Mouse (Mus musculus) heart, postnatal 0 days (tissue): Measurements from ENCODE around the gene Gm28043.

Source experiments
- CTCF ChIP-seq: IDR thresholded peaks from 2 replicates; pipeline ENCODE4 v1.5.1; 2016; ENCODE audit warnings: antibody characterized with exemption, control low read depth, low read depth
- EP300 ChIP-seq: IDR thresholded peaks from 2 replicates; pipeline ENCODE4 v1.6.1; 2016; ENCODE audit warnings: antibody characterized with exemption, low read depth

GRCm38 (mm10) chr17:29658249-29658648 lies 43.6 kb downstream of the Gm28043 start:
- TF ChIP-seq EP300: no peak
- no peak for TF ChIP-seq CTCF
